In genomic region chr10:127669170-127669569, GRCm38 (mm10) we compare ENCODE assay signal across 8 mouse cellular contexts. TPM values are rescaled to one million over a fixed set of nuclear protein-coding genes. Genes with fewer than 3 reads are reported as not detected.
DNase-seq lines count a peak whose midpoint lies in the region; ATAC-seq and TF ChIP-seq lines count a peak whose summit lies in the region.

No protein-coding gene starts in this region.

- DNase-seq in forebrain, embryonic 10.5 days (ENCODE audit: extremely low spot score, low spot score) = no peak
- DNase-seq in forebrain, embryonic 11.5 days (ENCODE audit: low spot score) = no peak
- peak; percentile 23 for DNase-seq in ovary, postnatal 36 days (ENCODE audit: low spot score)
- DNase-seq in ovary, postnatal 14 days (ENCODE audit: low spot score) = no peak

- ATAC-seq in forebrain, embryonic 11.5 days (replicated peaks; ENCODE audit: low FRiP score) = no peak
- ATAC-seq in heart, embryonic 15.5 days (replicated peaks; ENCODE audit: insufficient number of reproducible peaks, insufficient read depth, low FRiP score, low read depth) = no peak
- no peak for ATAC-seq in liver, embryonic 12.5 days
- no peak for ATAC-seq in midbrain, embryonic 13.5 days

- peaks cover 7% of the 10 kb centered on the region for H3K36me3 ChIP-seq in forebrain, embryonic 10.5 days (replicated peaks)
- no peaks in the 10 kb centered on the region for H3K36me3 ChIP-seq in forebrain, embryonic 11.5 days (ENCODE audit: control insufficient read depth, insufficient read depth, low read length)
- peaks cover 2% of the 10 kb centered on the region; the same call in 1 of the 2 replicates for H3K36me3 ChIP-seq in heart, embryonic 15.5 days
- H3K36me3 ChIP-seq in liver, embryonic 12.5 days = no peaks in the 10 kb centered on the region
- H3K36me3 ChIP-seq in testis, adult 2 months (ENCODE audit: control insufficient read depth, insufficient read depth, low read length) = no peaks in the 10 kb centered on the region
- no peaks in the 10 kb centered on the region for H3K36me3 ChIP-seq in midbrain, embryonic 13.5 days

- TF ChIP-seq POLR2A in testis, adult 2 months (IDR thresholded peaks at IDR 0.05; ENCODE audit: control insufficient read depth, low read depth, low read length) = no peak

- TF ChIP-seq CTCF in testis, adult 2 months (IDR thresholded peaks at IDR 0.05; ENCODE audit: control insufficient read depth, insufficient read depth, insufficient replicate concordance, low read depth, low read length) = no peak

- 0 out of 2 replicates have a peak overlapping the region, but pooled peaks have one; percentile 89 for H3K27ac ChIP-seq in forebrain, embryonic 10.5 days
- H3K27ac ChIP-seq in forebrain, embryonic 11.5 days (ENCODE audit: low read depth, low read length) = no peak overlapping the region
- H3K27ac ChIP-seq in heart, embryonic 15.5 days = peak overlapping the region; percentile 99
- H3K27ac ChIP-seq in liver, embryonic 12.5 days = no peak overlapping the region
- H3K27ac ChIP-seq in testis, adult 2 months (ENCODE audit: control insufficient read depth, insufficient read depth, low read depth, low read length) = peak overlapping the region; percentile 66
- H3K27ac ChIP-seq in midbrain, embryonic 13.5 days = no peak overlapping the region

- no peak overlapping the region for H3K4me2 ChIP-seq in forebrain, embryonic 11.5 days (ENCODE audit: low read depth, low read length, severe bottlenecking)
- peak overlapping the region; percentile 85 for H3K4me2 ChIP-seq in heart, embryonic 15.5 days
- peak overlapping the region; percentile 79 for H3K4me2 ChIP-seq in liver, embryonic 12.5 days
- H3K4me2 ChIP-seq in midbrain, embryonic 13.5 days (replicated peaks) = no peak overlapping the region

- H3K9me3 ChIP-seq in forebrain, embryonic 10.5 days = no peaks in the 10 kb centered on the region
- H3K9me3 ChIP-seq in forebrain, embryonic 11.5 days (ENCODE audit: control insufficient read depth, low read length) = no peaks in the 10 kb centered on the region
- H3K9me3 ChIP-seq in heart, embryonic 15.5 days (replicated peaks) = no peaks in the 10 kb centered on the region
- H3K9me3 ChIP-seq in liver, embryonic 12.5 days (replicated peaks) = no peaks in the 10 kb centered on the region
- no peaks in the 10 kb centered on the region for H3K9me3 ChIP-seq in midbrain, embryonic 13.5 days

- H3K27me3 ChIP-seq in forebrain, embryonic 10.5 days (ENCODE audit: poor library complexity, severe bottlenecking) = peaks cover 56% of the 10 kb centered on the region
- peaks cover 41% of the 10 kb centered on the region for H3K27me3 ChIP-seq in forebrain, embryonic 11.5 days (ENCODE audit: control insufficient read depth, insufficient read depth, low read length)
- no peaks in the 10 kb centered on the region for H3K27me3 ChIP-seq in heart, embryonic 15.5 days
- peaks cover 56% of the 10 kb centered on the region for H3K27me3 ChIP-seq in liver, embryonic 12.5 days (replicated peaks)
- H3K27me3 ChIP-seq in testis, adult 2 months (ENCODE audit: control insufficient read depth, insufficient read depth, low read length) = no peaks in the 10 kb centered on the region
- H3K27me3 ChIP-seq in midbrain, embryonic 13.5 days = peaks cover 60% of the 10 kb centered on the region

- WGBS in forebrain, embryonic 10.5 days = 25% methylated on average over 7 of the region's 7 CpGs
- WGBS in forebrain, embryonic 11.5 days = 26% methylated on average over 7 of the region's 7 CpGs
- 1% methylated on average over 7 of the region's 7 CpGs for WGBS in heart, embryonic 15.5 days
- 32% methylated on average over 7 of the region's 7 CpGs for WGBS in liver, embryonic 12.5 days (ENCODE audit: insufficient replicate concordance)
- 25% methylated on average over 7 of the region's 7 CpGs for WGBS in midbrain, embryonic 13.5 days

- H3K9ac ChIP-seq in forebrain, embryonic 11.5 days (ENCODE audit: low read length) = no peak overlapping the region
- H3K9ac ChIP-seq in heart, embryonic 15.5 days = peak overlapping the region; percentile 18; the same call in 1 of the 2 replicates
- no peak overlapping the region for H3K9ac ChIP-seq in liver, embryonic 12.5 days
- no peak overlapping the region for H3K9ac ChIP-seq in midbrain, embryonic 13.5 days (replicated peaks)

- peaks cover 54% of the 10 kb centered on the region for H3K4me1 ChIP-seq in forebrain, embryonic 10.5 days
- peaks cover 24% of the 10 kb centered on the region for H3K4me1 ChIP-seq in forebrain, embryonic 11.5 days (replicated peaks; ENCODE audit: control insufficient read depth, insufficient read depth, low read length)
- H3K4me1 ChIP-seq in heart, embryonic 15.5 days (replicated peaks) = peaks cover 41% of the 10 kb centered on the region
- peaks cover 43% of the 10 kb centered on the region for H3K4me1 ChIP-seq in liver, embryonic 12.5 days
- peaks cover 24% of the 10 kb centered on the region for H3K4me1 ChIP-seq in testis, adult 2 months (ENCODE audit: control insufficient read depth, insufficient read depth, low read length)
- peaks cover 48% of the 10 kb centered on the region for H3K4me1 ChIP-seq in midbrain, embryonic 13.5 days (replicated peaks)

- peak overlapping the region; percentile 61; the same call in 1 of the 2 replicates for H3K4me3 ChIP-seq in forebrain, embryonic 10.5 days
- no peak overlapping the region for H3K4me3 ChIP-seq in forebrain, embryonic 11.5 days (ENCODE audit: low read depth, low read length)
- peak overlapping the region; percentile 78 for H3K4me3 ChIP-seq in heart, embryonic 15.5 days
- no peak overlapping the region for H3K4me3 ChIP-seq in liver, embryonic 12.5 days
- H3K4me3 ChIP-seq in testis, adult 2 months (ENCODE audit: control insufficient read depth, low read depth, low read length) = peak overlapping the region; percentile 80
- no peak overlapping the region for H3K4me3 ChIP-seq in midbrain, embryonic 13.5 days (replicated peaks)

RNA-seq across cellular contexts. Expression of gene Nab2, which starts 0.8 kb away (rescaled TPM):
- 5.6 and 6.2 TPM in 2 replicates for polyA plus RNA-seq in forebrain, embryonic 10.5 days (2016; fragmentation: Nextera tagmentation; extraction: Ambion mirVana)
- polyA plus RNA-seq in forebrain, embryonic 11.5 days (2014; fragmentation: Nextera tagmentation; extraction: Ambion mirVana) = 4.9 and 5.5 TPM in 2 replicates
- polyA plus RNA-seq in heart, embryonic 15.5 days (2015; fragmentation: Nextera tagmentation; extraction: Ambion mirVana) = 10.9 and 14.9 TPM in 2 replicates
- polyA plus RNA-seq in liver, embryonic 12.5 days (2016; fragmentation: Nextera tagmentation; extraction: Ambion mirVana) = 2.6 and 3.4 TPM in 2 replicates
- polyA plus RNA-seq in testis, adult 2 months (2012; rRNA removed) = 24.6 and 26.2 TPM in 2 replicates
- 1.2 and 1.8 TPM in 2 replicates for polyA plus RNA-seq in midbrain, embryonic 13.5 days (2015; fragmentation: Nextera tagmentation; extraction: Ambion mirVana)

RNA-seq across cellular contexts. Expression of gene Nemp1, which starts 2.5 kb away (rescaled TPM):
- polyA plus RNA-seq in forebrain, embryonic 10.5 days (2016; fragmentation: Nextera tagmentation; extraction: Ambion mirVana) = 9.9 and 10.0 TPM in 2 replicates
- 12.0 and 12.2 TPM in 2 replicates for polyA plus RNA-seq in forebrain, embryonic 11.5 days (2014; fragmentation: Nextera tagmentation; extraction: Ambion mirVana)
- 7.8 and 8.9 TPM in 2 replicates for polyA plus RNA-seq in heart, embryonic 15.5 days (2015; fragmentation: Nextera tagmentation; extraction: Ambion mirVana)
- 7.0 and 8.0 TPM in 2 replicates for polyA plus RNA-seq in liver, embryonic 12.5 days (2016; fragmentation: Nextera tagmentation; extraction: Ambion mirVana)
- polyA plus RNA-seq in testis, adult 2 months (2012; rRNA removed) = 46.8 and 58.1 TPM in 2 replicates
- polyA plus RNA-seq in midbrain, embryonic 13.5 days (2015; fragmentation: Nextera tagmentation; extraction: Ambion mirVana) = 4.6 and 4.8 TPM in 2 replicates

RNA-seq across cellular contexts. Expression of gene Stat6, which starts 26.4 kb away (rescaled TPM):
- 7.3 and 7.7 TPM in 2 replicates for polyA plus RNA-seq in forebrain, embryonic 10.5 days (2016; fragmentation: Nextera tagmentation; extraction: Ambion mirVana)
- polyA plus RNA-seq in forebrain, embryonic 11.5 days (2014; fragmentation: Nextera tagmentation; extraction: Ambion mirVana) = 6.8 and 7.8 TPM in 2 replicates
- 26.2 and 33.5 TPM in 2 replicates for polyA plus RNA-seq in heart, embryonic 15.5 days (2015; fragmentation: Nextera tagmentation; extraction: Ambion mirVana)
- polyA plus RNA-seq in liver, embryonic 12.5 days (2016; fragmentation: Nextera tagmentation; extraction: Ambion mirVana) = 19.2 and 19.4 TPM in 2 replicates
- polyA plus RNA-seq in testis, adult 2 months (2012; rRNA removed) = 3.9 and 5.9 TPM in 2 replicates
- polyA plus RNA-seq in midbrain, embryonic 13.5 days (2015; fragmentation: Nextera tagmentation; extraction: Ambion mirVana) = 3.8 and 4.3 TPM in 2 replicates

RNA-seq across cellular contexts. Expression of gene Myo1a, which starts 35.8 kb away (rescaled TPM):
- polyA plus RNA-seq in forebrain, embryonic 10.5 days (2016; fragmentation: Nextera tagmentation; extraction: Ambion mirVana) = 0.40 and 0.44 TPM in 2 replicates
- 0.40 and 0.51 TPM in 2 replicates for polyA plus RNA-seq in forebrain, embryonic 11.5 days (2014; fragmentation: Nextera tagmentation; extraction: Ambion mirVana)
- polyA plus RNA-seq in heart, embryonic 15.5 days (2015; fragmentation: Nextera tagmentation; extraction: Ambion mirVana) = 0.25 and 0.29 TPM in 2 replicates
- polyA plus RNA-seq in liver, embryonic 12.5 days (2016; fragmentation: Nextera tagmentation; extraction: Ambion mirVana) = 0.06 and 0.13 TPM in 2 replicates
- polyA plus RNA-seq in testis, adult 2 months (2012; rRNA removed) = 18.5 and 19.1 TPM in 2 replicates
- 0.28 and 0.53 TPM in 2 replicates for polyA plus RNA-seq in midbrain, embryonic 13.5 days (2015; fragmentation: Nextera tagmentation; extraction: Ambion mirVana)

RNA-seq across cellular contexts. Expression of gene Lrp1, which starts 48.2 kb away (rescaled TPM):
- polyA plus RNA-seq in forebrain, embryonic 10.5 days (2016; fragmentation: Nextera tagmentation; extraction: Ambion mirVana) = 66.5 and 67.4 TPM in 2 replicates
- 71.2 and 75.0 TPM in 2 replicates for polyA plus RNA-seq in forebrain, embryonic 11.5 days (2014; fragmentation: Nextera tagmentation; extraction: Ambion mirVana)
- polyA plus RNA-seq in heart, embryonic 15.5 days (2015; fragmentation: Nextera tagmentation; extraction: Ambion mirVana) = 31.2 and 43.1 TPM in 2 replicates
- polyA plus RNA-seq in liver, embryonic 12.5 days (2016; fragmentation: Nextera tagmentation; extraction: Ambion mirVana) = 22.8 and 26.5 TPM in 2 replicates
- polyA plus RNA-seq in testis, adult 2 months (2012; rRNA removed) = 20.8 and 25.9 TPM in 2 replicates
- polyA plus RNA-seq in midbrain, embryonic 13.5 days (2015; fragmentation: Nextera tagmentation; extraction: Ambion mirVana) = 98.2 and 99.4 TPM in 2 replicates

Comparison
In these comparisons a context has a peak if more than half of its experiments do, and no peak if none do; other contexts are left out.
1. H3K27ac ChIP-seq: peak in forebrain, embryonic 10.5 days (single experiment), heart, embryonic 15.5 days (single experiment) and testis, adult 2 months (single experiment); none in forebrain, embryonic 11.5 days (single experiment), liver, embryonic 12.5 days (single experiment) and midbrain, embryonic 13.5 days (single experiment).
2. H3K4me3 ChIP-seq: peak in forebrain, embryonic 10.5 days (single experiment), heart, embryonic 15.5 days (single experiment) and testis, adult 2 months (single experiment); none in forebrain, embryonic 11.5 days (single experiment), liver, embryonic 12.5 days (single experiment) and midbrain, embryonic 13.5 days (single experiment).
3. H3K4me2 ChIP-seq: peak in heart, embryonic 15.5 days (single experiment) and liver, embryonic 12.5 days (single experiment); none in forebrain, embryonic 11.5 days (single experiment) and midbrain, embryonic 13.5 days (single experiment).